Mouse (Mus musculus) embryo, embryonic 10.5 days (tissue): ENCODE data around the gene Pltp.
"Not testable (repeated sequence)": the region's sequence is repeated elsewhere in the genome, so short reads cannot be mapped to it uniquely, and the experiment has no call there.

ENCODE experiments used
- DNase-seq: peaks from one replicate; pipeline ENCODE4 v3.0.0-alpha.2; 2015; ENCODE audit warnings: low spot score

Gene Pltp

DNA sequence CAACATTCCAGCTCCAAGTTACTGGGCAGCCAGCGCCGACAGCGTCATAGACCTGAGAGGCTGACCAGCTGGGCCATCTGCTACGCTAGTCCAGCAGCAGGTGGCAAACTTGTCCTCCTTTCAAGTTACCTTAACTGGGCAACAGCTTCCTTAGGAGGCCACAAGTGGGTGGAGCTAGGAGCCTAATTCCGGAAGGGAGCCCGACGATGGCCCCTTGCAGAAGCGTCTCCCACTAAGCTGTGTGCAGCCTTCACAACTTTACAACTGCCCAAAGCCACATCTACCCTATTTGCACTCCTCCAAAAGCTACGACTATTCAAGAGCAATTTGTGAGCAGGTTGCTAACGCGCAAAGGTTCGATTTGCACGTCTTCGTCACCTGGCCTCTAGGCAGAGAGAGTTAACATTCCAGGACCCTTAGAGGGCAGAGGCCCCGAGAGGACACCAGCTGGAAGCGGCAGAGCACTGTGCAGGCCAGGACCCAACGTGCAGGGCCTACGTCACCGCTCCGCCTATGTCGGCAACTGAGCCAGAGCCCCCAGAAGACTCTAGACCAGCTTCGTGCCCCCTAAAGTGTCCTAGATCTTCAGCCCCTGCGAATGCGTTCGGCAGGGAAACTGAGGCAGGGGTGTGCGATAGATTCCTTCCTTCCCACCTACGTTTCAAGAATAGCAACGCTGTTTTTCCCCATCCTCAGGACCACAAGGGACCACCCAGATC, 21.2 kb upstream of the Pltp start:
- DNase-seq = peak; percentile 72

DNA sequence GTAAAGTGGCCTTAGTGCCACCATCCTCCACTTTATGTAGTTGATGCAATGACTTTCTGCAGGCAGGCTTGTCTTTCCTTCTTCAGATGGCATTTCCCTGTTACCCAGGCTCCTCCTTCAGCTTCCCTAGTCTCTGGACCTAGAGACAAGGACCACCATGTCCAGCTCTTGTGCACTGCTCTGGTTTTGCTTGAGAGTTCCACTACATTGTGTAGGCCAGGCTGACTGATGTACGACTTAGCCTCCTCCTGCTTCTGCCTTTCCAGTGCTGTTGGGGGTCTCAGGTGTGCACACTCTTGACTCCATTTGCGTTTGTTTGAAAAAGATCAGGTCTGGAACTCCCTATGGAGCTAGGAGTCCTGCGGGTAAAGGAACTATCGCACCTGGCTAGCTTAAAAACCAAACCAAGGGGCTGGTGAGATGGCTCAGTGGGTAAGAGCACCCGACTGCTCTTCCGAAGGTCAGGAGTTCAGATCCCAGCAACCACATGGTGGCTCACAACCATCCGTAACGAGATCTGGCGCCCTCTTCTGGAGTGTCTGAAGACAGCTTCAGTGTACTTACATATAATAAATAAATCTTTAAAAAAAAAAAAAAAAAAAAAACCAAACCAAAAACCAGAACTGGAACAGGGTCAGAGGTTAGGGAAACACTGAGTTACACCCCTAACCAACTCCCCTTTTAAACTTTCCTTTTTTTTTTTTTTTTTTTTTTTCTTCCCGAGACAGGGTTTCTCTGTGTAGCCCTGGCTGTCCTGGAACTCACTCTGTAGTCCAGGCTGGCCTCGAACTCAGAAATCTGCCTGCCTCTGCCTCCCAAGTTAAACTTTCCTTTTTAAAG, 20.1 kb upstream of the Pltp start:
- DNase-seq = not testable (repeated sequence)

DNA sequence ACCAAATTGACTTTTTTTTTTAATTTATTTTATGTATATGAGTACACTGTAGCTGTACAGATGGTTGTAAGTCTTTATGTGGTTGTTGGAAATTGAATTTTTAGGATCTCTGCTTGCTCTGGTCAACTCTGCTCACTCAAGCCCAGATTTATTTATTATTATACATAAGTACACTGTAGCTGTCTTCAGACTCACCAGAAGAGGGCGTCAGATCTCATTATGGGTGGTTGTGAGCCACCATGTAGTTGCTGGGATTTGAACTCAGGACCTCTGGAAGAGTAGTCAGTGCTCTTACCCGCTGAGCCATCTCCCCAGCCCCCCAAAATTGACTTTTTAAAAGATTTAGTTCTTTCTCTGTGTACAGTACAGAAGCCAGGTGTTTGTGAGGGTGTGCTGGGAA, 18.1 kb upstream of the Pltp start:
- not testable (repeated sequence) for DNase-seq

DNA sequence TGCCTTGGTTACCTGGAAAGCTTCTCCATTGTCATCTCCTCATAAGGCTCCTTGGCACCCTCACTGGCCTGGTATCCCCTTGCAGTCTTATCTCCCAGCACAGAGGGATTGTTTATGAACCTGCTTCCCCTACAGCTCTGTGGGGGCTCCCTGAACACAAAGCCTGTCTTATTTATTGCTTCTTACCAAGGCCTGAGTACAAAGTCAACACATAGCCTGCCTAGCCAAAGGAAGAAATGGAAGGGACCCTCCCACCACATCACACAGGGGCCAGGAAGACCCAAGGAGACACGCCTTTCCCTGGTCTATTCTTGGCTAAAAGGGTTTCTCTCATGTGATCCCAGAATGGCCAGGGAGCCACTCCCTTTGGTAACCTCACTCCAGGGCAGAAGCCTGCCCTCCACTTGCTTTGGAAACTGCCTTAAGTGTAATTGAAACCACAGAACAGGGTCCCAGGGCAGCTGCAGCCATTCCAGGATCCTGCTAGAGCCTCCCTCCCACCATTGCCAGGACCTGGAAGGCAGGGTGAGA, 16.8 kb upstream of the Pltp start:
- DNase-seq = no peak

GRCm38 (mm10) chr2:164873621-164874020, 16.1 kb upstream of the Pltp start:
- DNase-seq = no peak

DNA sequence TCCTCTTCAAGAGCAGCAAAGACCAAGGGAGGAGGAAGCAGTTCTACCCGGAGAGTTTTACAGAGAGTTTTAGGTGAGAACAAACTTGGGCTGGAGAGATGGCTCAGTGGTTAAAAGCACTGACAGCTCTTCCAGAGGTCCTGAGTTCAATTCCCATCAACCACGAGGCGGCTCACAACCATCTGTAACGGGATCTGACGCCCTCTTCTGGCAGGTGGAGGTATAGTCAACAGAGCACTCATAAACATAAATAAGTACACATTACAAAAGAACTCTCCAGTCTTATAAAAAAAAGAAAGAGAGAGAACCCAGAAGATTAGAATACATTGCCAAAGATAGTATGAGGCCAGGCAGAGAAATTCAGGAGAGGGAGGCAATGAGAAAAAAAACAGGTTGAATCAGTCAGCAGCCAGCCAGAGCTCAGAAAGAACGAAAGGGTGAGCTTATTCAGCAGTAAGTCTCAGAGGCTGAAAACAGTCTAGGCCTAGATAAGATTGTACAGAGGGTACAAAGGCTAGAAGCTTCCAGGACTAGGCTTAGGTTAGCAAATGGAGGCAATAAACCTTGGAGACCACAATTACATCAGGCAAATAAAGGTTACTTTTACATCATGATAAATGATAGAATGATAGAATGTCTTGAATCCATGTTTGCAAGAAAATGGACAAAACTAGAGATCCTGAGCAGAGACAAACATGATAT, 14.2 kb upstream of the Pltp start:
- no peak for DNase-seq

DNA sequence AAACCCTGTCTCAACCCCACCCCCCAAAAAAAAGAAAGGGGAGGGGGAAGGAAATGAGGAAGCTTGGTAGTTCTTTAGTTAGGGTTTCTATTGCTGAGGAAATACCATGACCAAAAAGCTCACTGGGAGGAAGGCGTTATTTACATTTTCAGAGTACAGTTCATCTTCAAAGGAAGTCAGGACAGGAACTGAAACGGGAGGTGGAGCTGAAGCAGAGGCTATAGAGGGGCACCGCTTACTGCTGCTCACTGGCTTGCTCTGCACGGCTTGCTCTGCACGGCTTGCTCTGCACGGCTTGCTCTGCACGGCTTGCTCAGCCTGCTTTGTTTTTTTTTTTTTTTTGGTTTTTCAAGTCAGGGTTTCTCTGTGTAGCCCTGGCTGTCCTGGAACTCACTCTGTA, 11.0 kb upstream of the Pltp start:
- DNase-seq = no peak

DNA sequence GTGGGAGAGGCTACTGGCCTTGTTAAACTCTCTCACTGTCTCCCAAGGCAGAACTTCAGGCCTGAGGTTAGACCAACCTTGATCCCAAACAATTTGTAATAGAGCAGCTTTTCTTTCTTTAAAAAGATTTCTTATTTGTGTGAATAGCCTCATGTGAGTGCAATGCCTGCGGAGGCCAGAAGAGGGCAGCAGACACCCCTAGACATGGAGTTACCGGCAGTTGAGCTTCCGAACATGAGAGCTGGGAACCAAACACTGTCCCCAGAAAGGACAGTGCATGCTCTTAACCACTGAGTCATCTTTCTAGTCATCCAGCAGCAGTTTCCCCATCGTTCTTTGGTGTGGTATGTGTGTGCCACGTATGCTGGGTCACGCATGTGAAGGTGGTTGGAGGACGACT, 10.1 kb upstream of the Pltp start:
- no peak for DNase-seq

GRCm38 (mm10) chr2:164866741-164867551, 9.4 kb upstream of the Pltp start:
- DNase-seq = no peak

DNA sequence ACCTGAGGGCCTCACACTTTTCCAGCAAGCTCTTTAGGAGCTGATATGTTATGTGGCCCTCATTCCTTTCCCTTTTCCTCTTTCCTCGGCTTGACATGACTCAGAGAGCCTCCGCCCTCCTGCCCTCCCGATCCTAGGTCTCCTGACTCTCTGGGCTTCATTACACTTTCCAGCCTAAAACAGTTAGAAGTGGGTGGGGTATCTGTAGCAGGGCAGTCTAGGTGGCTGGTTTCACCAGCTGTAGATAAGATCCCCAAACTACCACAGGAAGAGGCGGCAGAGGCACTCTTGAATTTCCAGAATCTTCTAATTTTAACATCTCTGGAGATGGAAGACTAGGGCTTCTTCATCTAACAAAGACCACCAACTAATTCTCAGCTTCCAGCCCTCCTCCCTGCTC, 7.1 kb upstream of the Pltp start:
- DNase-seq = no peak

DNA sequence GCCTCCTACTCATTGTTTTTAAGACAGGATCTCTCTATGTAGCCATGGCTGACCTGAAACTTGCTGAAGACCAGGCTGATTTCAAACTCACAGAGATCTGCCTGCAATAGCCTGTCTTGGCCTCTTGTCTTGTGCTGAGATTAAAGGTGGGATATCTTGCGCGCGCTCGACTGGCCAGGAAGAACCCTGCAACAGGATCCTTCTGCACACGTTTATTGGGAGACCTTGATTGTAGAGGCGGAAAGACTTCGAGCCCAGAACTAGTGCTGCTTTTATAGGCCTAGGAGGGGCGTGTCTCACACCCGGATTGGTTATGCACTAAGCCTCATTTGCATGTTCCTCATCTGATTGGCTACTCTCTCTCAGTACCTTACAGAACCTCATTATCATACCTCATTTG, 5.9 kb upstream of the Pltp start:
- not testable (repeated sequence) for DNase-seq

- peak; percentile 65 for DNase-seq
Observed at GRCm38 (mm10) chr2:164862179-164862861, 4.8 kb upstream of the Pltp start.

DNA sequence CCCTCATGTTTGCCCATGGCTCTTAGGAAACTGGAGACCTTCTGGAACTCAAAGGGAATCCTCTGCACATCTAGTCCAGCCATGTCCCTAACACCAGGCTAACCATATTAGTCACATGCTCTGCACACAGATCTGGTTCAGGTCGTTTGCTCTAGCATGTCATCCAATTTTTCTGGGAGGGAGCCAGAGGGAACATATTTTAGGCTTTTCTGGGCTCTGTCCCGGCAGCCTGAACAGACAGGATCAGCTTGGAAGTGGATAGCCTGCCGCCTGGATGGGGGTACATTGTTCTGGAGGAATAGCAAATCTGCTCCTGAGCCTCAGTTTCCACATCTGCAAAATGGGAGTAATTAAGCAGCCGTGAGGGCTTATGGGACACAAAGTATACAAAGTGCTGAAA, 3.6 kb upstream of the Pltp start:
- no peak for DNase-seq

DNA sequence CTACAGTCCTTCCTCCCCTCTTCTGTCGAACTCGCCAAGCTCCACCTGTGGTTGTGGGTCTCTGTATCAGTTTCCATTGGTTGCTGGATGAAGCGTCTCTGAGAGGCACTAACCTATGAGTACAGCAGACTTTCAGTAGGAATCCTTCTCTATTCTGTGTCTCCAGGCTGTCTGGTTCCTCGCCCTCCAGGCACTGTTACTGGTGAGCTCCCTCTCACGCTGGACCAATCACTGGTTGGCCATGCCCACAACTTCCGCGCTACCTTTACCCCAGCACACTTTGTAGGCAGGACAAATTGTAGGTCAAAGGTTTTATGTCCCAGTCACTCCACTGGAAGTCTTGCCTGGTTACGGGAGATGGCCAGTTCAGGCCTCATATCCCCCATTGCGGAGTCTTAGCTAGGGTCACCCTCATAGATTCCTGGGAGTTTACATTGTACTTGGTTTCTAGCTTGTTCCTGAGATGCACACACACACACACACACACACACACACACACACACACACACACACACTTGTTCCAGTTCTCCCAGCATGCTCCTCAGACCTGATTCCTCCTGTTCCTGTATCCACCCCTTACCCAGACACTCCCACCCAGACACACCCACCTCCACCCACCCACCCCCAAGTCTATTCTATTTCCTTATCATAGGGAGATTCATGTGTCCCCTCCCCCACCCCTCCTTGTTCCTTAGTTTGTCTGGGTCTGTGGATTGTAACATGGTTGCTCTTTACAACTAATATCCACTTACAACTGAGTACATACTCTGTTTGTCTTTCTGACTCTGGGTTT, 2.3 kb upstream of the Pltp start:
- DNase-seq = no peak

DNA sequence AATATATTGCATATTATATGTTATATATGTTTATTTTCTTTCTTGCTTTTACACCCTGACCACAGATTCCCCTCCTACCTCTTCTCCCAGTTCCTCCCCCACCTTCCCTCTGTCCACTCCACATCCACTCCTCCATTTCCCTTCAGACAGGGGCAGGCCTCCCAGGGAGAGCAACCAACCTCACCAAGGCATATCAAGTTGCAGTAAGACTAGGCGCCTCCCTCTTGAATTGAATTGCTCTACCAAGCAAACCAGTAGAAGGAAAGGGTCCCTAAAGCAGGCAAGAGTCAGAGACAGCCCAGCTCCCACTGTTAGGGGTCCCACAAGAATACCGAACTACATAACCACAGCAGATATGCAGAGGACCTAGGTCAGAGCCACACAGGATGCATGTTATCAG, 1.6 kb upstream of the Pltp start:
- DNase-seq = no peak

- peak; percentile 66 for DNase-seq
Observed at GRCm38 (mm10) chr2:164857842-164858553, 487 bp upstream of the Pltp start.

GRCm38 (mm10) chr2:164856309-164857100, 1.0 kb downstream of the Pltp start:
- no peak for DNase-seq

DNA sequence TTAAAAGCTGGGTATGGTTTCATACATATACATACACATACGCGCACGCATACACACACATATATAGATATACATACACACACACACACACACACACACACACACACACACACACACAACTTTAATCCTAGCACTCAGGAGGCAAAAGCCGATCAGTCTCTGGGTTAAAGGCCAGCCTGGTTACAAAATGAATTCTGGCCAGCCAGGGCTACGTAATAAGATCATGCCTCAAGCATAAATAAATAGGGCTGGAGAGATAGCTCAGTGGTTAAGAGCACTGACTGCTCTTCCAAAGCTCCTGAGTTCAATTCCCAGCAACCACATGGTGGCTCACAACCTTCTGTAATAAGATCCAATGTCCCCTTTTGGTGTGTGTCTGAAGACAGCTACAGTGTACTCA, 1.9 kb downstream of the Pltp start:
- DNase-seq = peak; percentile 11

DNA sequence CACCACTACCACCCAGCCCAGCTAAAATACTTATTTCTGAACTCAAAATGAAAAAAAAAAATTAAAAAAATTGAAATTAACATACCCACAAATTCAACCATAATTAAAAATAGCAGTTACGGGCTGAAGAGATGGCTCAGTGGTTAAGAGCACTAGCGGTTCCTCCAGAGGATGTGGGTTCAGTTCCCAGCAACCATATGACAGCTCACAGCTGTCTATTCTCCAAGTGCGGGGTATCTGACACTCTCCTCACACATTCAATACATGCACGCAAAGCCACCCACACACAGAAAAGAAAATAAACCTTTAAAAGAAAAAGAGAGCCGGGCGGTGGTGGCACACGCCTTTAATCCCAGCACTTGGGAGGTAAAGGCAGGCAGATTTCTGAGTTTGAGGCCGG, 7.5 kb downstream of the Pltp start:
- DNase-seq = no peak
